Mouse (Mus musculus): ENCODE results near the gene Csrnp1. TPM values are rescaled to one million over a fixed set of nuclear protein-coding genes. Genes with fewer than 3 reads are reported as not detected.
A peak's percentile ranks its signal among the peaks of the same experiment; 100 is the strongest.

The Csrnp1 gene
- 5.9 and 7.8 TPM in 2 replicates for polyA plus RNA-seq (2015; fragmentation: Nextera tagmentation; extraction: Ambion mirVana)

GRCm38 (mm10) chr9:119984536-119985011 is at the start of gene Csrnp1:
TSS of gene Csrnp1 (minus strand) at chr9:119984658.
- peaks cover 36% of the 10 kb centered on the region for H3K4me1 ChIP-seq (ENCODE audit: control insufficient read depth, insufficient read depth, low read length)
- H3K27me3 ChIP-seq (ENCODE audit: control insufficient read depth, insufficient read depth, low read length) = no peaks in the 10 kb centered on the region
- peak within 1 kb of the TSS; percentile 87 for H3K4me2 ChIP-seq (ENCODE audit: low read depth, low read length)
- H3K9ac ChIP-seq (ENCODE audit: low read length) = peak within 1 kb of the TSS; percentile 87
- WGBS = 14% methylated on average over 14 of the region's 14 CpGs
- peak within 1 kb of the TSS; percentile 79 for H3K4me3 ChIP-seq (replicated peaks; ENCODE audit: low read length)
- H3K27ac ChIP-seq (ENCODE audit: low read length) = peak within 1 kb of the TSS; percentile 96
- no peaks in the 10 kb centered on the region for H3K36me3 ChIP-seq (ENCODE audit: control insufficient read depth, insufficient read depth, low read length)
- no peak for ATAC-seq (ENCODE audit: insufficient read depth, low FRiP score)
- no peaks in the 10 kb centered on the region for H3K9me3 ChIP-seq (replicated peaks; ENCODE audit: control insufficient read depth, low read length)

- no peak overlapping the region for H3K9ac ChIP-seq (ENCODE audit: low read length)
- no peak overlapping the region for H3K4me2 ChIP-seq (ENCODE audit: low read depth, low read length)
- H3K27me3 ChIP-seq (ENCODE audit: control insufficient read depth, insufficient read depth, low read length) = no peaks in the 10 kb centered on the region
- H3K36me3 ChIP-seq (ENCODE audit: control insufficient read depth, insufficient read depth, low read length) = no peaks in the 10 kb centered on the region
- H3K9me3 ChIP-seq (replicated peaks; ENCODE audit: control insufficient read depth, low read length) = no peaks in the 10 kb centered on the region
- ATAC-seq (ENCODE audit: insufficient read depth, low FRiP score) = peak; percentile 59; the same call in 1 of the 2 replicates
- H3K4me1 ChIP-seq (ENCODE audit: control insufficient read depth, insufficient read depth, low read length) = 0 out of 2 replicates have a peak, but pooled peaks cover under 1% of the 10 kb centered on the region
- 0 out of 2 replicates have a peak overlapping the region, but pooled peaks have one; percentile 11 for H3K27ac ChIP-seq (ENCODE audit: low read length)
- WGBS = 54% methylated on average over 6 of the region's 6 CpGs
- no peak overlapping the region for H3K4me3 ChIP-seq (replicated peaks; ENCODE audit: low read length)
Measured at GRCm38 (mm10) chr9:120032710-120033109, 48.3 kb upstream of the Csrnp1 start.

- Histone ChIP-seq H3K27me3 (ENCODE audit: control insufficient read depth, insufficient read depth, low read length) (no peaks in the 10 kb centered on the region), H3K36me3 (ENCODE audit: control insufficient read depth, insufficient read depth, low read length) (no peaks in the 10 kb centered on the region), H3K9ac (ENCODE audit: low read length) (no peak overlapping the region), H3K4me3 (replicated peaks; ENCODE audit: low read length) (no peak overlapping the region), H3K9me3 (replicated peaks; ENCODE audit: control insufficient read depth, low read length) (no peaks in the 10 kb centered on the region), H3K4me2 (ENCODE audit: low read depth, low read length) (no peak overlapping the region), H3K27ac (ENCODE audit: low read length) (no peak overlapping the region), H3K4me1 (ENCODE audit: control insufficient read depth, insufficient read depth, low read length) (peaks cover 8% of the 10 kb centered on the region; the same call in 1 of the 2 replicates)
- ATAC-seq (ENCODE audit: insufficient read depth, low FRiP score) = no peak
- WGBS = 82% methylated on average over 10 of the region's 10 CpGs
Measured at GRCm38 (mm10) chr9:120030421-120030820, 46.0 kb upstream of the Csrnp1 start.

DNA sequence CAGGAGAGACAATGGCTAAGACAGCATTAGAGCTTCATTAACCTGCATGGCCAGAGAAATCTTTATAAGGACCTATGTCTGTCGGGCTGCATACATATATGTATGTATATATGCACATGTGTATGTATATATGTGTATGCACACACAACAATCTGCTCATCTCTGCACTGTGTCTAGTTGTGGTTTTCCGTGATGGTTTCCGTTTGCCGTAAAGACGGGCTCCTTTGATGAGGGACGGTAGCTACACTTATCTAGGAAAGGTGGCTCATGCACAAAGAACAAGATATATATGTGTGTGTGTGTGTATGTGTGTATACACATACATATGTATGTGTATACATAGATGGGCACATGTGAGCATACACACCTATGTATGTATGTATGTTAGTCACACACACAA is 45.4 kb upstream of the Csrnp1 start:
- no peak overlapping the region for H3K4me3 ChIP-seq (replicated peaks; ENCODE audit: low read length)

GRCm38 (mm10) chr9:120027401-120028151 is 43.1 kb upstream of the Csrnp1 start:
- no peaks in the 10 kb centered on the region for H3K36me3 ChIP-seq (ENCODE audit: control insufficient read depth, insufficient read depth, low read length)
- ATAC-seq (ENCODE audit: insufficient read depth, low FRiP score) = peak; percentile 31; the same call in 1 of the 2 replicates
- H3K27me3 ChIP-seq (ENCODE audit: control insufficient read depth, insufficient read depth, low read length) = no peaks in the 10 kb centered on the region
- H3K9me3 ChIP-seq (replicated peaks; ENCODE audit: control insufficient read depth, low read length) = no peaks in the 10 kb centered on the region
- 23% methylated on average over 14 of the region's 14 CpGs for WGBS
- peaks cover 8% of the 10 kb centered on the region; the same call in 1 of the 2 replicates for H3K4me1 ChIP-seq (ENCODE audit: control insufficient read depth, insufficient read depth, low read length)
- no peak overlapping the region for H3K4me3 ChIP-seq (replicated peaks; ENCODE audit: low read length)
- peak overlapping the region; percentile 44 for H3K9ac ChIP-seq (ENCODE audit: low read length)
- peak overlapping the region; percentile 29; the same call in 1 of the 2 replicates for H3K27ac ChIP-seq (ENCODE audit: low read length)
- H3K4me2 ChIP-seq (ENCODE audit: low read depth, low read length) = peak overlapping the region; percentile 10; the same call in 1 of the 2 replicates

More for the DNA sequence above, 45.4 kb upstream of the Csrnp1 start:
- Histone ChIP-seq H3K9me3 (replicated peaks; ENCODE audit: control insufficient read depth, low read length) (no peaks in the 10 kb centered on the region), H3K4me1 (ENCODE audit: control insufficient read depth, insufficient read depth, low read length) (peaks cover 8% of the 10 kb centered on the region; the same call in 1 of the 2 replicates), H3K36me3 (ENCODE audit: control insufficient read depth, insufficient read depth, low read length) (no peaks in the 10 kb centered on the region), H3K27ac (ENCODE audit: low read length) (no peak overlapping the region), H3K27me3 (ENCODE audit: control insufficient read depth, insufficient read depth, low read length) (no peaks in the 10 kb centered on the region), H3K9ac (ENCODE audit: low read length) (no peak overlapping the region), H3K4me2 (ENCODE audit: low read depth, low read length) (no peak overlapping the region)
- WGBS = 89% methylated on average over 6 of the region's 6 CpGs
- ATAC-seq (ENCODE audit: insufficient read depth, low FRiP score) = no peak

DNA sequence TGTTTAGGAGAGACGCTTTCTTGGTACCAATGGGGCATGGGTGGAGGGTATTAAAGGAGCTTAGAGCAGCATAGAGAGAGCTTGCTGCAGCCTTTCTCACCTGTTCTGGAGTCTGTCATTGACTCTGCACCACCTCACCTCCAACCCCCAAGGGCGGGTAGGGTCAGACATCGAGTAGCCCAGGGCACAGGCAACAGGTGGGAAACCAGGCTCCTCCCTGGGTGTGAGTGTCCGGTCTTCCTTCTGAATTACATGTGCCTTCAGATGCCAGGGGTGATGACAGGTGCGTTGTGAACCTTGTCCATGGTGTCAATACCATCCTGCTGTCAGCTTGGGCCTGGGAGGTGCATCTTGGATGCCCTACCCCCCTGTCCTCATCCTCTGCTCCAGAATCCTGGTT is 40.2 kb upstream of the Csrnp1 start:
- 76% methylated on average over 5 of the region's 5 CpGs for WGBS
- ATAC-seq (ENCODE audit: insufficient read depth, low FRiP score) = no peak
- Histone ChIP-seq H3K27ac (ENCODE audit: low read length) (no peak overlapping the region), H3K4me2 (ENCODE audit: low read depth, low read length) (no peak overlapping the region), H3K27me3 (ENCODE audit: control insufficient read depth, insufficient read depth, low read length) (no peaks in the 10 kb centered on the region), H3K4me3 (replicated peaks; ENCODE audit: low read length) (no peak overlapping the region), H3K9me3 (replicated peaks; ENCODE audit: control insufficient read depth, low read length) (no peaks in the 10 kb centered on the region), H3K4me1 (ENCODE audit: control insufficient read depth, insufficient read depth, low read length) (peaks cover 22% of the 10 kb centered on the region), H3K9ac (ENCODE audit: low read length) (no peak overlapping the region), H3K36me3 (ENCODE audit: control insufficient read depth, insufficient read depth, low read length) (no peaks in the 10 kb centered on the region)

DNA sequence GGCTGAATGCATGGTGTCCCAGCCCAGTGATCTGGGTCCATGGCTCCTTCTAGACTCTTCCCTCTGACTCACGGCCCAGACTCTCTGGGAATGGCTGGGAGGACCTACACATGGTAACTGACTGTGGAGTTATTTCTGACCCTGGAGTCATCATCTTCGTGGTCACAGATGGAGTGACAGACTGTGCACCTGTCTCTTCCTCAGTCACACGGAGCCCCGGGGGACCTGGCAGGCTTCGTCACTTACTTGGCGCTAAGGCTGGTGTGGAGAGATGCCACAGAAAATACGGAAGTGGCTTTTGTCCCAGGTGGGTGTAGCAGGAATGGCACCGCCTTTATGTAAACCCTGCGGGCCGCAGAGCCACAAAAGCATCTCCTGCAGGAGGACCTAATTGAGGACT is 39.7 kb upstream of the Csrnp1 start:
- 71% methylated on average over 10 of the region's 10 CpGs for WGBS
- no peaks in the 10 kb centered on the region for H3K9me3 ChIP-seq (replicated peaks; ENCODE audit: control insufficient read depth, low read length)

GRCm38 (mm10) chr9:120023086-120023811 is 38.8 kb upstream of the Csrnp1 start, which contains the start of gene Xirp1:
TSS of gene Xirp1 (minus strand) at chr9:120023598.
- H3K9ac ChIP-seq (ENCODE audit: low read length) = no peak within 1 kb of the TSS
- H3K27ac ChIP-seq (ENCODE audit: low read length) = no peak within 1 kb of the TSS
- ATAC-seq (ENCODE audit: insufficient read depth, low FRiP score) = no peak
- no peaks in the 10 kb centered on the region for H3K27me3 ChIP-seq (ENCODE audit: control insufficient read depth, insufficient read depth, low read length)
- H3K4me1 ChIP-seq (ENCODE audit: control insufficient read depth, insufficient read depth, low read length) = peaks cover 22% of the 10 kb centered on the region
- WGBS = 79% methylated on average over 18 of the region's 18 CpGs
- no peaks in the 10 kb centered on the region for H3K9me3 ChIP-seq (replicated peaks; ENCODE audit: control insufficient read depth, low read length)
- H3K4me2 ChIP-seq (ENCODE audit: low read depth, low read length) = no peak within 1 kb of the TSS
- H3K4me3 ChIP-seq (replicated peaks; ENCODE audit: low read length) = no peak within 1 kb of the TSS
- H3K36me3 ChIP-seq (ENCODE audit: control insufficient read depth, insufficient read depth, low read length) = no peaks in the 10 kb centered on the region

More for the DNA sequence above, 39.7 kb upstream of the Csrnp1 start:
- no peak for ATAC-seq (ENCODE audit: insufficient read depth, low FRiP score)
- no peak overlapping the region for H3K9ac ChIP-seq (ENCODE audit: low read length)
- H3K4me2 ChIP-seq (ENCODE audit: low read depth, low read length) = no peak overlapping the region
- H3K4me1 ChIP-seq (ENCODE audit: control insufficient read depth, insufficient read depth, low read length) = peaks cover 22% of the 10 kb centered on the region
- no peaks in the 10 kb centered on the region for H3K27me3 ChIP-seq (ENCODE audit: control insufficient read depth, insufficient read depth, low read length)
- no peak overlapping the region for H3K27ac ChIP-seq (ENCODE audit: low read length)
- no peak overlapping the region for H3K4me3 ChIP-seq (replicated peaks; ENCODE audit: low read length)
- H3K36me3 ChIP-seq (ENCODE audit: control insufficient read depth, insufficient read depth, low read length) = no peaks in the 10 kb centered on the region

- Histone ChIP-seq H3K9me3 (replicated peaks; ENCODE audit: control insufficient read depth, low read length) (no peaks in the 10 kb centered on the region), H3K4me2 (ENCODE audit: low read depth, low read length) (no peak overlapping the region), H3K27me3 (ENCODE audit: control insufficient read depth, insufficient read depth, low read length) (no peaks in the 10 kb centered on the region), H3K36me3 (ENCODE audit: control insufficient read depth, insufficient read depth, low read length) (no peaks in the 10 kb centered on the region), H3K27ac (ENCODE audit: low read length) (peak overlapping the region; percentile 15; the same call in 1 of the 2 replicates), H3K4me1 (ENCODE audit: control insufficient read depth, insufficient read depth, low read length) (peaks cover 15% of the 10 kb centered on the region), H3K9ac (ENCODE audit: low read length) (no peak overlapping the region), H3K4me3 (replicated peaks; ENCODE audit: low read length) (no peak overlapping the region)
- ATAC-seq (ENCODE audit: insufficient read depth, low FRiP score) = no peak
- 35% methylated on average over 5 of the region's 5 CpGs for WGBS
Measured at GRCm38 (mm10) chr9:120021164-120021563, 36.7 kb upstream of the Csrnp1 start.

Data from stomach, embryonic 16.5 days (tissue).